8 mouse cellular contexts compared by ENCODE assay signal in the genomic region with DNA sequence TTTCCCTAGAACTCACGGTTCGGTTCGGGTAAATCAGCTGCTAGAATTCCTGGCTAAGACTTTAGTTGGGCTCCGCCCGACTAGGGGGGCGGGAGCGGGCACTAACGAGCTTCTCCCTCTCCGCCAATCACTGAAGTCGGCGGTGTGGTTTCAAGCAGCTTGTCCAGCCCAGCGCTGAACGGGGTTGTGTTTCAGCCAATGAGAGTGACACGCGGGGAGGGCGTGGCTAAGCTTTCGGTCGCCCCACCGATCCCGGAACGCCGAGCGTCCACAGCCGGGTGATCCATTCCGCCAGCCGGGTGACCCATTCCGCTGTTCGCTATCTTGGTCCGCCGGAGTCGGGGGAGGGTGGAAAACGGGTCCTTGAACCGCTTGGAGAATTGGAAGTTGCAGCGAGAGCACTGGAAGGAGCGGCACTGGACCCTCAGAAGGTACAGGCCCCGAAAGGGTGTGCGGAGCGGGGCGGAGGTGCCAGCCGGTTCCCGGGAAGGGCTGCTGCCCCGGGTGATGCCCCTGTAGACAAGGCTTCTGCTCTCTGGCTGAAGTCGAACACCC. TPM values are rescaled to one million over a fixed set of nuclear protein-coding genes. Genes with fewer than 3 reads are reported as not detected.
DNase-seq lines count a peak whose midpoint lies in the region; ATAC-seq and TF ChIP-seq lines count a peak whose summit lies in the region.

A gene (plus strand): TSS at position 273 of the 555 bp plus-strand sequence.

- under 1% methylated on average over 43 of the region's 43 CpGs for WGBS in hindbrain, embryonic 10.5 days
- under 1% methylated on average over 43 of the region's 43 CpGs for WGBS in lung, postnatal 0 days

- H3K4me1 ChIP-seq in hindbrain, embryonic 10.5 days (replicated peaks) = 0 out of 2 replicates have a peak, but pooled peaks cover 14% of the 10 kb centered on the region
- no peaks in the 10 kb centered on the region; the same call in 1 of the 2 replicates for H3K4me1 ChIP-seq in lung, postnatal 0 days (ENCODE audit: insufficient read depth, low read depth, low read length)

- H3K4me3 ChIP-seq in hindbrain, embryonic 10.5 days = peak within 1 kb of the TSS; percentile 80
- H3K4me3 ChIP-seq in lung, postnatal 0 days (ENCODE audit: low read depth, low read length) = peak within 1 kb of the TSS; percentile 65

- no peaks in the 10 kb centered on the region for H3K9me3 ChIP-seq in hindbrain, embryonic 10.5 days
- H3K9me3 ChIP-seq in lung, postnatal 0 days (ENCODE audit: low read length) = no peaks in the 10 kb centered on the region

- TF ChIP-seq CTCF in lung, postnatal 0 days (IDR thresholded peaks at IDR 0.05) = no peak

- ATAC-seq in frontal cortex, adult (ENCODE audit: low TSS enrichment) = peak; percentile 100
- ATAC-seq in lung, postnatal 0 days = peak; percentile 100

- H3K36me3 ChIP-seq in hindbrain, embryonic 10.5 days = peaks cover 4% of the 10 kb centered on the region; the same call in 1 of the 2 replicates
- H3K36me3 ChIP-seq in lung, postnatal 0 days (ENCODE audit: insufficient read depth, low read length) = no peaks in the 10 kb centered on the region

- H3K27ac ChIP-seq in hindbrain, embryonic 10.5 days = peak within 1 kb of the TSS; percentile 90
- H3K27ac ChIP-seq in lung, postnatal 0 days (ENCODE audit: low read length) = peak within 1 kb of the TSS; percentile 86

- peak; percentile 100 for DNase-seq in MN1 (ENCODE audit: low spot score)
- peak; percentile 98 for DNase-seq in cerebellum, adult 9-10 months
- DNase-seq in hindbrain, embryonic 10.5 days (ENCODE audit: low spot score) = peak; percentile 96
- peak; percentile 98 for DNase-seq in layer of hippocampus, adult 9-11 months
- DNase-seq in lung, postnatal 0 days (ENCODE audit: low spot score) = peak; percentile 99
- DNase-seq in ovary, postnatal 14 days (ENCODE audit: low spot score) = peak; percentile 90
- peak; percentile 95 for DNase-seq in thymus, postnatal 14 days

- peak within 1 kb of the TSS; percentile 58 for H3K4me2 ChIP-seq in lung, postnatal 0 days (replicated peaks; ENCODE audit: low read depth, low read length)

- peak within 1 kb of the TSS; percentile 66 for H3K9ac ChIP-seq in lung, postnatal 0 days (replicated peaks; ENCODE audit: low read depth)

- TF ChIP-seq EP300 in lung, postnatal 0 days (IDR thresholded peaks at IDR 0.05) = 0 out of 2 replicates have a peak, but pooled peaks have one; percentile 30

- H3K27me3 ChIP-seq in hindbrain, embryonic 10.5 days (ENCODE audit: insufficient read depth, poor library complexity, severe bottlenecking) = no peaks in the 10 kb centered on the region
- no peaks in the 10 kb centered on the region for H3K27me3 ChIP-seq in lung, postnatal 0 days (replicated peaks; ENCODE audit: insufficient read depth, low read length)

RNA-seq across cellular contexts. Expression of the gene that starts here (rescaled TPM):
- 14.6 and 19.3 TPM in 2 replicates for polyA plus RNA-seq in hindbrain, embryonic 10.5 days (2016; fragmentation: Nextera tagmentation; extraction: Ambion mirVana)
- 11.8 and 13.4 TPM in 2 replicates for polyA plus RNA-seq in lung, postnatal 0 days (2015; fragmentation: Nextera tagmentation; extraction: Ambion mirVana)

Comparison
In these comparisons a context has a peak if more than half of its experiments do, and no peak if none do; other contexts are left out.
1. Peak in every context shown above with its lines: DNase-seq, ATAC-seq, H3K4me3 ChIP-seq and H3K27ac ChIP-seq.